Mouse (Mus musculus): ENCODE measurements around the gene Vamp3.
A peak's percentile ranks its signal among the peaks of the same experiment; 100 is the strongest.
"Not testable (repeated sequence)": the region's sequence is repeated elsewhere in the genome, so short reads cannot be mapped to it uniquely, and the experiment has no call there.

The Vamp3 gene

DNA sequence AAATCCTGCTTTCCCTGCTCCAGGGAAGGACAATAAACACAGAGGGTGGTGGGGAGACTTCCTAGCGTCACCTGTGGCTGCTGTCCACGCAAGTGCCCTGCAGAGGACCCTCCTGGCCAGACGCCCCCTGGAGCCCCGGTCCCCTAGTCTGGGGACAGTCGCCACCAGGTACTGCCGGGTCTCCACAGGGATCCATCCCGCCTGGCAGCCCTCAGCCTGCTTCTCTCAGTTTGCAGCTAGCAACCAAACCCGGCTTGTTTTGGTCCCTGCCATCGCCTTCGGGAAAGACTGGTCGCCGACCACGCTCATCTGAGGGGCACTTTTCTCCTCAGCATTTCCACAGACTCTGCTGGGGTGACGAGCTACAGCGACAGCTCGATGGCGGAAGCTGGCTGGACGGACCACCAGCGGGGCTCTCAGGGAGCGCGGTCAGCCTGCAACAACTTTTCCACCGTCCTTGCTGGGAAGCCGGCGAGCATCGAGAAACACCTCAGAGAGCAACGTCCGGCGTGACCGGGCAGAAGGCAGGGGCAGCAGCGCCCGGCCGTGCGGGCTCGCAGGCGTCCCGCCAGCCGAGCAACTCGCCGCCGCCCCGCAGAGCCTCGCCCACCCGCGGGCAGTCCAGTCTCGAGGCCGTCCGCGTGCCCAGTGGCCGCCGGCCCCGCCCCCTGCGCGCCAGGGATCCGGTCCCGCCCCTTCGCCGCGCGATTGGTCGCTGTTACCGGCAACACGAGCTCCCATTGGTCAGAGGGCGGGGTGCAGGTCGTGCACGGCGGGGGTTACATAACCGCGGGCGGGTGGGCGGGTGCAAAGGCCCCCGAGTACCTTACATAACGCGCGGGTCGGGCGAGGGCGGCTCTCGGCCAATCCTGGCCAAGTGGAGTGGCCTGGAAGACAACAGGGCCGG is 13.5 kb downstream of the Vamp3 start, which contains the start of gene Per3:
Gene Per3 (minus strand): TSS at position 629 of the 907 bp plus-strand sequence.
- peak; percentile 97 for DNase-seq

DNA sequence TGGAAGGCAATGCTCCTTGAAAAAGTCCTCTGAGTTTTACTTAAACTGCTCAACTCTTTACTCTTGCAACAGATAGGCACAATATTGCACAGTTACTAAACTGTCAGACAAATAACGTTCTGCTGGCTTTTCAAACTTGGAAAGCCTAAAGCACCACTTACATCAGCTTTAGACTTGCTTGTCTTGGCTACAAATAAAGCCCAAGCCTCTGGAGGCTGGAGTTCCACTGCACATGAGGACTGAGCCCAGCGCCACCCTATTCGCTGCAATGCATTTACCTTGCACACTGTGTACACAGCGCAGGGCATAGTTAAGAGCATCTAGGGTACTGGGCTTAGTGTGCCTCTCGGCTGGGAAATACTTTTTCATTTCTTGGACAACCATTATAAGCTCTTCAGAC is 14.5 kb downstream of the Vamp3 start:
- DNase-seq: no peak

DNA sequence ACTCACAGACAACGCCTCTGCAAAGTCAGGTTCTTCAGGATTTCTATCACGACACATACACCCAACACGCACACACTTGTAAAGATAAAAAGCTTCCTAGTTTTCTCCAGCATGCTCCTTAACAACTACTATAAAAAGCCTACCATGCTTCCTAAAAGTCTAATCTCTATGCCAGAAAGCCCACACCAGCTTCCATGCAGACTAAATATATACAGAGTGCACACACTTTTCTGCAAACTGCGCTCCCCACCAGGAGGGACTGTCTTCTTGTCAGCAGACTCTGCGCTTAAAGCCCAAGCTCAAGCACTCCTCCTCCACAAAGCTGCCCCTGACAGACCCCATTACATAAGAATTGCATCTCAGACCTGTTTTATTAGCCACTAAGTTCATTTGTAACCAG is 16.3 kb downstream of the Vamp3 start:
- DNase-seq: no peak

DNA sequence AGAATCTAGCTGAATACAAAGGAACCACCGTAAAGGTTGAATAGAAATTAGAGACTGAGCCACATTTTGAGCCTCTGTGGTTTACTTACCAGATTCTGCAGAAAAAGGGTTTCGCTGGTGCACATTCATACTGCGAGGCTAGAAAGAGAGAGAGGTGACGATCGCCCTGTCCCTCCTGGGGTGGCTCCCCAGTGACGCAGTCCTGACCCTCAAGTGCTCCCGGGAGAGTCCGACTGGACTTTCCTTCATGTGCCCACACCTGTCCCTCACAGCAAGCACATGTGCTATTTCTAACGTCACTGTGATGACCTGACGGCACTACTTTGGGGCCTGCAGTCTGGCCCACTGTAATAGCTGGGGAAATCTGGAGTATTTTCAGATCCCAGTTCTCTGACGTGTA is 20.0 kb downstream of the Vamp3 start:
- no peak for DNase-seq

DNA sequence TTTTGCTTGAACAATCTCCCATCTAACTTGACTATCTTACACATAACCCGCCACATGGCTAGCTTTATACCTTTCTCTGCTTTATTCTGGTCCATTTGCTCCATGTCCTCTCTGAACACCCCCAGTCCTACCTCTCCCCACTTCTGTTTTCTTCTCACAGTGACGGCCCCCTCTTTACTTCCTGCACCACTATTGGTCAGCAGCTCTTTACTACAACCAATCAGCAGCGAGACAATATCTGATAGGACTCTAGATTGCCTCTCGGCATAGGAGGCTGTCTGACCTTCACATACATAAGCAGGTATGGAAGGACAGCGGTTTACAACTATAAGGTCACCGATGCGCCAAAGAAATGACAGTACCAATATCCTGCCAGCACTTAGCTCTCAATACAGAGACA is 21.2 kb downstream of the Vamp3 start:
- no peak for DNase-seq

DNA sequence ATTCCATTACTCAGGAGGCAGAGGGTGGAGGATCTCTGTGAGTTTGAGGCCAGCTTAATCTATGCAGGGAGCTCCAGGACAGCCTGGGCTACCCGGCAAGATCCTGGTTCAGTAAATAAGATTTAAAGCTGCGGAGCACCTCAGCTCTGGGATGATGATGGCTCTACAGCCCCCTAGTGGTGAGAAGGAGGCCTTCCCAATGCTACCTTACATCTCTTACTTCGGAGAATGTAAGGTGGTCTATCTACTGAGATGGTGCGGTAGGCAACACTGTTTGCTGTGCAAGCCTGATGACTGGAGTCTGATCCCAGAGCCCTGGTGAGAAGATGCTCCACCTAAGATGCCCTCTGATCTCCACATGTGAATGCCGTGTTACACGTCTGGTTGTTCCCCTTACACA is 30.8 kb downstream of the Vamp3 start:
- DNase-seq: peak; percentile 68

DNA sequence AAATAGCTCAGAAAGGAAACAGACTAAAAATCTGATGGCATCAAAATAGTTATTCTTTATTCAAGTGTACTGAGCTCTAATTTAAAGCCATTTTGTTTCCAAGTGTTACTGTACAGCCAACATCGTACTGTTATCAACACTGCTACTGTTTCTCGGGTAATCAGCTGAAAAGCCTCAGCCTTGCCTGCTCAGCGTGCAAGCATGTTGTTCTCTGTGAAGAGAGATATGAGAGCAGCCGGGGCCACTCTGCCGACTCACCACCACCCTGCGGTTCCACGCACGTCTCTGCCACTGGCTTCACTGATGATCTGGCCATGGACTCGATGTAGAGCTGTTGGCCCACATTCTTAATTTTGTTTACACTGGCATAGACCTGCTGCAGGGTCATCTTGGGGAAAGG is 33.6 kb downstream of the Vamp3 start:
- no peak for DNase-seq

DNA sequence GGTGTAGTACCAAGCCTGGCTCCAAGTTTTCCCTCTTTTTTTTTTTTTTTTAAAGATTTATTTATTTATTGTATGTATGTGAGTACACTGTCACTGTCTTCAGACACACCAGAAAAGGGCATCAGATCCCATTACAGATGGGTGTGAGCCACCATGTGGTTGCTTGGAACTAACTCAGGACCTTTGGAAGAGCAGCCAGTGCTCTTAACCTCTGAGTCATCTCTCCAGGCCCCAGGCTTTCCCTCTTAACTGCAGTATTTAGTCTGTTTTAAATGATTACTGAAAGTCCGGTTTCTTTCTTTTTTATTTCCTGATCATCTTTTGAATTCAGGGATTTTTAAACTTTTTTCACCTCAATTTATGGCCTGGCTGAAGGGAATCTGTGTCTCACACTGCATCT is 40.4 kb downstream of the Vamp3 start:
- DNase-seq: not testable (repeated sequence)

DNA sequence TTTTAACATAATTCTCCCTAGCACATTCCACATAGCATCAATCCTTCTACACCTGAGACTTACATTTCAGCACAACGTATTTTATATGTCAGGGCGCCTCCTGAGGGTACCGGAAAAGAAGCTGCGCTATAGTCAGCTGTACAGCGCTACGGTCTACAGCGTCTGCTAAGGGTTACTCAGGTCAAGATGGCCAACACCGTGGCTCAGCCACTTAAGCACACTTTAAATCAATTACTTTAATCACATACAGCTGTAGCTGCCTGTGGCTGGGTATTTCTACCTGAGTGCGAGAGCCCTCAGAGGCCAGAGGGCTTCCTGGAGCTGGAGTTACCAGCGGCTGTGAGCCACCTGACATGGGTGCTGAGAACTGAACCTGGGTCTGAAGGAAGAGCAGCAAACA is 41.8 kb downstream of the Vamp3 start:
- no peak for DNase-seq

DNA sequence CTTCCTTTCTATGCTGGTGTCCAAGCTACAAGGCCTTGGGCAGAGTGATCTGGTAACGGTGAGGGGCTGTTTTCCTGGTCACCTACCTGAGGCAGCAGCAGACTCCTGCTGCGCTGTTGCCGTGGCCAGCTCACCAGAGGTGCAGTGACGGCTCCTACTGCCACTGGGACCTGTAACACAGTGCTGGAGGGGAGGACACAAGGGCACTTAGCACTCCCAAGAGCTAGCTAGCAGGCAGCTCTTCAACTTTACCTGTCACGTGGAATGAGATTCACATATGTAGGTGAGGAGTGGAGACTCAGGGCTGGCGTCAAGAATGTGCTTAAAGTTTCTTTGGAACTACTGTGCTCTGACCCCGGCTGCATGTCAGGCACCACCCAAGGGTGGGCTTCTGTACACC is 47.4 kb downstream of the Vamp3 start:
- DNase-seq: no peak

DNA sequence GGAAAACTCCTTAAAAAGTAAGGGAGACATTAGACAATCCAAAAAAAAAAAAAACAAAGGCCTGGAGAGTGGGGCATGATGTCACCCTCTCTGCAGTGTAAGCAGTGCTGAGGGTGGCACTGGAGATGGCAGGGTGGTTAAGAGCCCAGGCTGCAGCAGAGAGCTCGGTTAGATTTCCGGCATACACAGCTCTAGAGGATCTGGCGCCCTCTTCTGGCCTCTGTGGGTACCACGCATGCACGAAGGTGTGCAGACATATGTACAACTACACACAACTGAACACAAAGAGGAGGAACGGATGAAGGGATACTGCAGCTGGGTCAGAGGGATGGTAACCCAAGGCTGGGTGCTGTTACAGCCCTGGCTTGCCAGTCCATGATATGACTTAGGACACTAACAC is 50.8 kb downstream of the Vamp3 start:
- peak; percentile 37 for DNase-seq

DNA sequence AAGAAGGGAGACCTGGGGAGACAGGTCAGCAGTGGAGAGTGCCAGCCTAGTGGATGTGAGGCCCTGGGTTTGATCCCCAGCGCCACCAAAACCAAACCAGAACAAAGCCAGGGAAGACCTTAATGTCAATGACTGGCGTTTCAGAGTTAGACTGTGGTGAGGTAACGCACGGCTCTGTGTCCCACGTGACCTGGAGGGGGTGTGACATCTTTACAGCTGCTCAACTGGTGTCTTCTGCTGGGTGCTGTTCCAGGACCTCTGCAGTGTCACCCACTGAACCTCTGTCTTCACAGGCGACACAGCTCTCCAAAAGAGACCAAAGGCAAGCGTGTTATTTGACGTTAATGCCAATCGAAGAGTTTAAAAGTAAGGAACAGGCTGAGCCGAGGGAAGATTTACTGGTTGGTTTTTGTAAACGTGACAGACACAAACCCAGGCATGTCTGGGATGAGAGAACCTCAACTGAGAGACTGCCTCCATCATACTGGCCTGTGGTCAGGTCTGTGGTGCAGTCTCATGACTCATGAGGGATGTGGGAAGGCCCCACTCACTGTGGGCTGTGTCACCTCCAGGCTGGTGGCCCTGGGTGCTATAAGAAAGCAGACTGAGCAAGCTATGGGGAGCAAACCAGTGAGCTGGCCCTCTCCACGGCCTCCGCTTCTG is 52.0 kb downstream of the Vamp3 start:
- DNase-seq: no peak

DNA sequence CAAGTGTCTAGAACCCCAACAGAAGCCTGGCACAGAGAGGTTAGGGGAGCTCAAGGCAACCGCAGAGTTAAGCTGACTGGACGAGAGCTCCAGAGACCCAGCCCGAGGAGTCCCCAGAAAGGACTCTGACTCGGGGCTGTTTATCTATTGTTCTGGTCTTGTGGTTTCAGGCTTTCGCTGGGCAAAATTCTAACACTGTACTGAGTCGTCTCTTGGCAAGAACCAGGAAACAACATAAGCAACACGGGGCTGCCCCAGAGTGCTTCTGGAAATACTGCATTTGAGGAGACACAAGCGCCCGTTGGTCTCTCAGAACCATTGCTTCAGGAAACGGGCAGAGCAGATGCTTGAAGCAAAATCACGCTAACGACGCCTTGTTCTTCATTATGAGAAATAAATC is 56.4 kb downstream of the Vamp3 start:
- DNase-seq: no peak

DNA sequence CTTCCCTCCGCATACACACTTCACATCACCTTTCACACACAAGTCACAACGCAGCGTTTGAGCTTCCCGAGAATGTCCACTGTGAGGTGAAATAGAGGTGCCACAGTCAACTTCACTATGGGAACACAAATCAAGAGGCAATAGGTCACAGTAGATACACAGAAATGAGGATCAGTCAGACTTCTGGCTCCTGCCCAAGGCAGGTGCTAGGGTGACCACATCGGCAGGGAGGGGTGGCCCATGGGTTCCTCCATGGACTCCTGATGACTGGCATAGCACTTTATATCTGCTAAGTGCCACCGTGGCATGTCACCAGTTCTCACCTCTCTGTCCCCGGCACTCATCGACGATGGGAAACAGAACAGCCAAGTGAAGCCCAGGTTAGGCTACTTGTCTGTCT is 59.1 kb downstream of the Vamp3 start:
- no peak for DNase-seq

Measured in retina, postnatal 1 day (tissue).